Mouse (Mus musculus) CH12.LX (cell line): Measurements from ENCODE around the gene Sv2a.

Experiments used
- BHLHE40 ChIP-seq: IDR thresholded peaks from 2 replicates; pipeline ENCODE4 v1.6.1; 2011; ENCODE audit warnings: mild to moderate bottlenecking, low read depth, low read length, improper control_type of control experiment
- CTCF ChIP-seq, 2 experiments: IDR thresholded peaks in 1 of 2; conservative IDR thresholded peaks in 1 of 2; 2 replicates each; pipeline ENCODE4 v1.5.1; 2011 to 2012; ENCODE audit warnings: low read depth in 2 of 2, low read length in 2 of 2, improper control_type of control experiment in 1 of 2, inconsistent platforms in 1 of 2, mild to moderate bottlenecking in 1 of 2, moderate library complexity in 1 of 2
- ELF1 ChIP-seq: IDR thresholded peaks from 2 replicates; pipeline ENCODE4 v1.6.1; 2014; ENCODE audit warnings: low read depth, mild to moderate bottlenecking, inconsistent platforms, low read length, improper control_type of control experiment
- HCFC1 ChIP-seq: IDR thresholded peaks from 2 replicates; pipeline ENCODE4 v1.6.1; 2012; ENCODE audit warnings: low read depth, mild to moderate bottlenecking, inconsistent platforms, low read length, improper control_type of control experiment
- KAT2A ChIP-seq: IDR thresholded peaks from 2 replicates; pipeline ENCODE4 v1.6.1; 2012; ENCODE audit warnings: low read length, improper control_type of control experiment, inconsistent platforms; ENCODE audit not compliant: insufficient replicate concordance
- MAZ ChIP-seq: IDR thresholded peaks from 2 replicates; pipeline ENCODE4 v1.6.1; 2012; ENCODE audit warnings: low read depth, mild to moderate bottlenecking, inconsistent platforms, low read length, improper control_type of control experiment, moderate library complexity
- POLR2A ChIP-seq: IDR thresholded peaks from 2 replicates; pipeline ENCODE4 v1.6.1; 2011; ENCODE audit warnings: low read depth, mild to moderate bottlenecking, improper control_type of control experiment, low read length
- POLR2AphosphoS2 ChIP-seq: IDR thresholded peaks from 2 replicates; pipeline ENCODE4 v1.6.1; 2011; ENCODE audit warnings: low read depth, low read length, improper control_type of control experiment
- SIN3A ChIP-seq: IDR thresholded peaks from 2 replicates; pipeline ENCODE4 v1.6.1; 2012; ENCODE audit warnings: low read length, improper control_type of control experiment, inconsistent platforms
- SMC3 ChIP-seq: IDR thresholded peaks from 2 replicates; pipeline ENCODE4 v1.6.1; 2011; ENCODE audit warnings: low read depth, low read length, improper control_type of control experiment
- TBP ChIP-seq: conservative IDR thresholded peaks from 2 replicates; pipeline ENCODE4 v1.6.1; 2011; ENCODE audit warnings: low read depth, low read length, improper control_type of control experiment
- ZMIZ1 ChIP-seq: IDR thresholded peaks from 2 replicates; pipeline ENCODE4 v1.6.1; 2012; ENCODE audit warnings: low read depth, mild to moderate bottlenecking, inconsistent platforms, low read length, improper control_type of control experiment

DNA sequence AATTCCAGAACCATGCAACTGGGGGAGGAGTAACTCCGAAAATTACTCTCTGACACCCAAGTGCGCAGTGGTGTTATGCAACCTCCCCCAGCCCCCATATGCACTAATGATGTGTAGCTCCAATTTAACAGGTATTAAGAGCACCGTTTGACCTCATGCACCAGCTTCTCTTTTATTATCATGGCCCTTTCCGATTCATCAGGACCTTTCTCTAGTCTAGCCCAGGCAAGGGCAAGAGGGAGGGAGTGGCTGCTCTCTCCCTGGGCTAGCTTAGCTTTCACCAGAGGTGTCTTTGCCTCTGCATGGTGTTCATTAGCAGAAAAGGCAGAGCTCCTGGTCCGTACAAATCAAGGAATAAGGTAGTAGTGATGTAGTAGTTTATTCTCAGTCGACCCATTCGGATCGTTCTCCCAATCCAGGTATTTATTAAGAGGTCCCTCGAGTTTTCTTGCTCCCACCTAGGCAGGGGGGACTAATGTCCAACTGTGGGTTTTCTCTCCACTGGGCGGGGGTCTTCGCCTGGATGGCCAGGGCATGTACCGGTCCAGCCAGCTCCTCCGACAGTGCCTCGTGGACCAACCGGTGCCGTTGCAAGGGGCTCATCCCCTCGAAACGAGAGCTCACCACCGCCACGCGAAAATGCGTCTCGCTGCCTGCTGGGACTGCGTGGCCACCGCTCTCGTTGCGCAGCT, 15.6 kb downstream of the Sv2a start:
- no peak for TF ChIP-seq POLR2A
- TF ChIP-seq SMC3 = no peak
- no peak for TF ChIP-seq ZMIZ1
- TF ChIP-seq KAT2A = no peak
- TF ChIP-seq HCFC1 = no peak
- no peak for TF ChIP-seq POLR2AphosphoS2
- no peak for TF ChIP-seq TBP
- TF ChIP-seq ELF1 = no peak
- TF ChIP-seq CTCF (conservative IDR thresholded peaks at IDR 0.05 in 1 of 2, IDR thresholded peaks at IDR 0.05 in 1 of 2; ENCODE audit: low read depth in 2 of 2, low read length in 2 of 2) = no peak
- no peak for TF ChIP-seq SIN3A
- TF ChIP-seq MAZ = no peak
- no peak for TF ChIP-seq BHLHE40
